Mouse (Mus musculus): ENCODE measurements around the gene Fam196a. TPM values are rescaled to one million over a fixed set of nuclear protein-coding genes. Genes with fewer than 3 reads are reported as not detected.

Gene Fam196a
- polyA plus RNA-seq, 1 experiment from 2014 or later: 1.5 TPM

DNA sequence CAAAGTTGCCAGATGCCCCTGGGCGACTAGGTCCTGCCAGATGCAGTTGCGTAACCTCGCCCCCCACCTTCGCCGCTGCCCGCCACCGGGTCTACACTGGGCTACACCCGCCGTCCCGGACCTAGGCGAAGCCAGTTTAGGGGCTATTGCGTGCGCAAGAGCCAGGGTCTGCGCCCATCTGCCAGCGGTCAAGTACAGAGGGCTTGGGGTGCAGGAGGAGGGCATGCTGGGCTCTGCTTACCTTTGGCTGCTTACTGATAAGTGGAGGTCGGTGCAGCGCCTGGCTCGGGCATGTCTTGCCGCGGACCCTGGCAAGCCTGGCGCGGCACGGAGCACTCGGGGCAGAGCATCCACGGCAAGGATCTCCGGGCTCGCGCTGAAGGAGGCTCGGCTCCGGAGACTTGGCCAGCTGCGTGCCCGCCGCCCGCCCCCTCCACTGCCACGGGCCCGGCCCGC, 731 bp downstream of the Fam196a start:
- Histone ChIP-seq H3K27me3 (replicated peaks; ENCODE audit: control insufficient read depth, insufficient read depth, low read length) (peaks cover 30% of the 10 kb centered on the region), H3K4me2 (peak overlapping the region; percentile 72), H3K4me3 (ENCODE audit: low read depth, low read length) (peak overlapping the region; percentile 48), H3K9ac (ENCODE audit: low read depth, low read length) (no peak overlapping the region), H3K9me3 (ENCODE audit: control insufficient read depth, low read length) (no peaks in the 10 kb centered on the region), H3K4me1 (replicated peaks; ENCODE audit: control insufficient read depth, insufficient read depth, low read length) (no peaks in the 10 kb centered on the region; the same call in 1 of the 2 replicates), H3K36me3 (ENCODE audit: control insufficient read depth, insufficient read depth, low read length) (no peaks in the 10 kb centered on the region), H3K27ac (ENCODE audit: low read depth, low read length) (no peak overlapping the region)
- DNase-seq (ENCODE audit: low spot score) (peak; percentile 33), ATAC-seq (replicated peaks; ENCODE audit: low FRiP score) (no peak)
- WGBS: 3% methylated on average over 33 of the region's 37 CpGs

DNA sequence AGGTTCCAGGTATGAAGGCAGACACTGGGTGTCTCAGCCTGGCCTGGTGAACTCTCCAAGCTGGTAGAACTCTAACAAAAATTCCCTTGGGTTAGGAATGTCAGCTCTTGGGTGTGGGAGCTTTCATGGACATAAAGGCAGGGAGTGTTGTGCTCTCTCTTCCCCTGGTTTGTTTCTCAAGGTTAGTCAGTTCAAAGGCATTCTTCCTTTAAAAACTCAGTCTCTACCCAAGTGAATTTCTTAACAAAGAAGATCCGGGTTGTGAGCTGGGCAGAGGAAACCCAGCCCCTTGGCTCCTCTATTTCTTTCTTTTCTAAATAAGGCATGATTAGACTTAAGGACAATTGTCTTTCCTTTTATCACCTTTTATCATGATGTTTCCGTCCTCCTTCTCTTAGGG, 6.3 kb downstream of the Fam196a start:
- Histone ChIP-seq H3K4me1 (replicated peaks; ENCODE audit: control insufficient read depth, insufficient read depth, low read length) (no peaks in the 10 kb centered on the region), H3K4me3 (ENCODE audit: low read depth, low read length) (no peak overlapping the region), H3K9ac (ENCODE audit: low read depth, low read length) (no peak overlapping the region), H3K27ac (ENCODE audit: low read depth, low read length) (no peak overlapping the region), H3K36me3 (ENCODE audit: control insufficient read depth, insufficient read depth, low read length) (no peaks in the 10 kb centered on the region), H3K27me3 (replicated peaks; ENCODE audit: control insufficient read depth, insufficient read depth, low read length) (peaks cover 7% of the 10 kb centered on the region), H3K9me3 (ENCODE audit: control insufficient read depth, low read length) (no peaks in the 10 kb centered on the region), H3K4me2 (no peak overlapping the region)
- DNase-seq (ENCODE audit: low spot score) (no peak), ATAC-seq (replicated peaks; ENCODE audit: low FRiP score) (no peak)
- WGBS: 71% methylated on average over 2 of the region's 2 CpGs

DNA sequence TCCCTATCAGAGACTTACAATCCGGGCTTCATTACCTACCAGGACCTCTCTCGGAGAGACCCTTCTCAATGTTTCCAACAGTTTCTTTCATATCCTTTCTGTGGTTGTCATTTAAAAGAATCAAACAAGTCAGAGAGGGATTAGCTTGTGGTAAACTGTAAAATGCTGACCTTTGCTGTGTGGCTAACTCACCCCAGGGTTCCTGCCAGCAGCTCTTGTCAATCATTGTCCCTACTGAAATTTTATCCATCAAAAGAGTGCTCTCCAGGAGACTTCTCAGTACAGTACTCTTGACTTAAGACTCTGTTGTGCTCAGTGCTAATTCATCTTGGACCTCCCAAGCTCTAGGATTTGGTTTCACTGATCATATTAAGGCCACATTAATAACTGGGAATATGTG, 36.2 kb downstream of the Fam196a start:
- Histone ChIP-seq H3K27me3 (replicated peaks; ENCODE audit: control insufficient read depth, insufficient read depth, low read length) (no peaks in the 10 kb centered on the region), H3K4me3 (ENCODE audit: low read depth, low read length) (no peak overlapping the region), H3K4me2 (no peak overlapping the region), H3K9ac (ENCODE audit: low read depth, low read length) (no peak overlapping the region), H3K4me1 (replicated peaks; ENCODE audit: control insufficient read depth, insufficient read depth, low read length) (no peaks in the 10 kb centered on the region), H3K9me3 (ENCODE audit: control insufficient read depth, low read length) (no peaks in the 10 kb centered on the region), H3K36me3 (ENCODE audit: control insufficient read depth, insufficient read depth, low read length) (no peaks in the 10 kb centered on the region), H3K27ac (ENCODE audit: low read depth, low read length) (no peak overlapping the region)
- 89% methylated on average over 2 of the region's 2 CpGs for WGBS
- DNase-seq (ENCODE audit: low spot score): no peak
- ATAC-seq (replicated peaks; ENCODE audit: low FRiP score): no peak

DNA sequence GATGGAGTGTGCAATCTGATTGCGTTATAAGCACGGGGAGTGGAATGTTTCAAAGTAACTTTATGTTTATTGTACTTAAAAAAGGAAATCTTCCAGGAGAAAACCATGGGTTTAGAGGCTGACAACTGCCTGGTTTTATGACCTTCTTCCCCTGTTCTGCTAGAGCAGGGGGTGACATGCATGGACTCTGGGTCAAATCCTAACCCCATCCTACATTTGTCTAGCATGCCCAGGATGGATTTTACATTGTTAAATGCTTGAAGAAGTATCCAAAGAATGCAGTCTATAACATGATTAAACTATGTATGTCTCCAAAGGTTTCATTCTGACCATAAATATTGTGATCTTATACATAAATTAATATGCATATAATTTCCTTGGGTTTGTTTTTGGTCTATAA, 38.8 kb downstream of the Fam196a start:
- Histone ChIP-seq H3K9me3 (ENCODE audit: control insufficient read depth, low read length) (no peaks in the 10 kb centered on the region), H3K36me3 (ENCODE audit: control insufficient read depth, insufficient read depth, low read length) (no peaks in the 10 kb centered on the region), H3K4me1 (replicated peaks; ENCODE audit: control insufficient read depth, insufficient read depth, low read length) (no peaks in the 10 kb centered on the region), H3K27me3 (replicated peaks; ENCODE audit: control insufficient read depth, insufficient read depth, low read length) (no peaks in the 10 kb centered on the region), H3K4me3 (ENCODE audit: low read depth, low read length) (no peak overlapping the region), H3K4me2 (no peak overlapping the region), H3K9ac (ENCODE audit: low read depth, low read length) (no peak overlapping the region), H3K27ac (ENCODE audit: low read depth, low read length) (no peak overlapping the region)
- ATAC-seq (replicated peaks; ENCODE audit: low FRiP score) (no peak), DNase-seq (ENCODE audit: low spot score) (no peak)
- WGBS: 81% methylated on average over 2 of the region's 2 CpGs

DNA sequence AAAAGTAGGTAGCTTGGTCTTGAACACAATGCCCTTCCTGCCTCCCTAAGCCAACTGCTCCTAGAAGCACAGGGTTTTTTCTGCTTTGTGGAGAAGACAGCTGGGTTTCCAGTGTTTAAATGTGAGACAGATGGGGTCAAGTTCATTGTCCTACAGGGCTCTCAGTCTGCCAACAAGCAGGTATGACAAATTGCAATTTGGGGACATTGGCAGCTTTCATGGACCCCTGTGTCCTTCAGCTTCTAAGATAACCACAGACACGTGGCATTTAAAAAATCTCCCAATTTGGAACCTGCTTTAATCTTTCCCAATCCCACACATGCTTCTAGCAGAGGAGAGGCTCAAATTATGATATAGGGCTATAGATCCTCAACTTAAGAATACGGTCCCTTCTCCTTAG, 43.6 kb downstream of the Fam196a start:
- no peak overlapping the region for H3K9ac ChIP-seq (ENCODE audit: low read depth, low read length)
- no peaks in the 10 kb centered on the region for H3K9me3 ChIP-seq (ENCODE audit: control insufficient read depth, low read length)
- H3K36me3 ChIP-seq (ENCODE audit: control insufficient read depth, insufficient read depth, low read length): no peaks in the 10 kb centered on the region
- no peaks in the 10 kb centered on the region for H3K27me3 ChIP-seq (replicated peaks; ENCODE audit: control insufficient read depth, insufficient read depth, low read length)
- ATAC-seq (replicated peaks; ENCODE audit: low FRiP score): no peak
- H3K4me3 ChIP-seq (ENCODE audit: low read depth, low read length): no peak overlapping the region
- no peaks in the 10 kb centered on the region for H3K4me1 ChIP-seq (replicated peaks; ENCODE audit: control insufficient read depth, insufficient read depth, low read length)
- 72% methylated on average over 2 of the region's 2 CpGs for WGBS
- no peak for DNase-seq (ENCODE audit: low spot score)
- H3K4me2 ChIP-seq: no peak overlapping the region
- H3K27ac ChIP-seq (ENCODE audit: low read depth, low read length): no peak overlapping the region

DNA sequence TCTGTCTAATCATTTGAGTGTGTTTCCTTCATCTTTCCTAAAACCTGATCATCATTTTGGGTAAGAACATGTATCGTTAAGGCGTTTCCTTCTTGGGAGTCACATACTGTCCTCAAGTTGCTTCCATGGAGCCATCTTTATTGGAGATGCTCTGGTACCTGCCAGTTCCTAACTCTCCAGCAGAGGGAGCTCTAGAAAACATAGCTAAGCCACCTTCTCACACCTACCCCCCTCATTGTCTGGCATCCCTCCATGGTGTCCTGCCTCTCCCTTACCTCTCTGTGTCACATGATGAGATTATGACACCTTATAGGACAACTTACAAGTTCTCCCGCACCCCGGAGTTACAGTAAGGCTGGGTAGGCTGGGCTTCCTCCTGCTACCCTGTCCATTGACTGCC, 45.3 kb downstream of the Fam196a start:
- H3K4me1 ChIP-seq (replicated peaks; ENCODE audit: control insufficient read depth, insufficient read depth, low read length): no peaks in the 10 kb centered on the region
- DNase-seq (ENCODE audit: low spot score) (no peak), ATAC-seq (replicated peaks; ENCODE audit: low FRiP score) (no peak)
- H3K9me3 ChIP-seq (ENCODE audit: control insufficient read depth, low read length): no peaks in the 10 kb centered on the region
- H3K27me3 ChIP-seq (replicated peaks; ENCODE audit: control insufficient read depth, insufficient read depth, low read length): no peaks in the 10 kb centered on the region
- no peak overlapping the region for H3K9ac ChIP-seq (ENCODE audit: low read depth, low read length)
- 88% methylated on average over 4 of the region's 4 CpGs for WGBS
- H3K4me3 ChIP-seq (ENCODE audit: low read depth, low read length): no peak overlapping the region
- H3K27ac ChIP-seq (ENCODE audit: low read depth, low read length): no peak overlapping the region
- no peaks in the 10 kb centered on the region for H3K36me3 ChIP-seq (ENCODE audit: control insufficient read depth, insufficient read depth, low read length)
- H3K4me2 ChIP-seq: no peak overlapping the region

DNA sequence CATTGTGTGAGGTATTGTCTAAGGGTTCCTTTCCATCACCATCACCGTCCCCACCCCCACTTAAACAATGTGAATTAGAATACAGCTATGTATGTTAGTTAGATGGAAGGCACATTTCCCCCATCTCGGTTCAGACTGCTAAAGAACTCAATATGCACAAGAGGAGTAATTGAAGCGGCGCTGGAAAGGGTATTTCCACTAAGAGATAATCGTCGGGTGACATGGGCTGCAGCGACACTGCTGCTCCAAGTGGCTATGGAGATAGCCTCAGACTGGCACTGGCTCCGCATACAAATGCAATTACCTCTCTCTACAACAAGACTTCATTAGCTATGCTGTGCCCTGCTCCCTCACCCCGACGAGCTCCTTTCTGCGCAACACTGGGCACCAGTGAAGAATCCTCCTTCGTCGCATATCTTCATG, 45.8 kb downstream of the Fam196a start:
- Histone ChIP-seq H3K27ac (ENCODE audit: low read depth, low read length) (no peak overlapping the region), H3K4me3 (ENCODE audit: low read depth, low read length) (no peak overlapping the region), H3K4me2 (no peak overlapping the region), H3K36me3 (ENCODE audit: control insufficient read depth, insufficient read depth, low read length) (no peaks in the 10 kb centered on the region), H3K9me3 (ENCODE audit: control insufficient read depth, low read length) (no peaks in the 10 kb centered on the region), H3K27me3 (replicated peaks; ENCODE audit: control insufficient read depth, insufficient read depth, low read length) (no peaks in the 10 kb centered on the region), H3K9ac (ENCODE audit: low read depth, low read length) (no peak overlapping the region), H3K4me1 (replicated peaks; ENCODE audit: control insufficient read depth, insufficient read depth, low read length) (no peaks in the 10 kb centered on the region)
- no peak for ATAC-seq (replicated peaks; ENCODE audit: low FRiP score)
- WGBS: 91% methylated on average over 13 of the region's 13 CpGs
- no peak for DNase-seq (ENCODE audit: low spot score)

DNA sequence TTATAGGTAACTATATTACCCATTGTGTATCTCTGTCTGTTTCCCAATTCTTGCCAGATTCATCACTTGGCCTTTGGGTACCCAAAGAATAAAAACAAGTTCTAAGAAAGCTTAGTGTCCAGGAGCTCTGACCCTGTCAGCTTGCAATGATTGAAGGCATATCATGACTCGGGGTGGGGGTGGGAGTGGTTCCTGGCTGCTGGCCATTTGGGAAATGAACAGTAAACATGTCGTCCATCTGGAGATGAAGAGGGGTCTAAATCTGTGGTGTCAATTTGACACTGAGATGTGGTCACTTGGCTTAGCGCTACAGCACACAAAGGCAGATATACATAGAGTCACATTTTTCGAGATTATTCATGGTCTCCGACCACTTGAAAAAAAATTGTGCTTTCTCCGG, 54.7 kb downstream of the Fam196a start:
- ATAC-seq (replicated peaks; ENCODE audit: low FRiP score) (no peak), DNase-seq (ENCODE audit: low spot score) (no peak)
- no peak overlapping the region for H3K4me2 ChIP-seq
- H3K27me3 ChIP-seq (replicated peaks; ENCODE audit: control insufficient read depth, insufficient read depth, low read length): no peaks in the 10 kb centered on the region
- H3K27ac ChIP-seq (ENCODE audit: low read depth, low read length): no peak overlapping the region
- no peak overlapping the region for H3K9ac ChIP-seq (ENCODE audit: low read depth, low read length)
- no peaks in the 10 kb centered on the region for H3K4me1 ChIP-seq (replicated peaks; ENCODE audit: control insufficient read depth, insufficient read depth, low read length)
- 80% methylated on average over 6 of the region's 6 CpGs for WGBS
- H3K36me3 ChIP-seq (ENCODE audit: control insufficient read depth, insufficient read depth, low read length): no peaks in the 10 kb centered on the region
- H3K4me3 ChIP-seq (ENCODE audit: low read depth, low read length): no peak overlapping the region
- H3K9me3 ChIP-seq (ENCODE audit: control insufficient read depth, low read length): no peaks in the 10 kb centered on the region

DNA sequence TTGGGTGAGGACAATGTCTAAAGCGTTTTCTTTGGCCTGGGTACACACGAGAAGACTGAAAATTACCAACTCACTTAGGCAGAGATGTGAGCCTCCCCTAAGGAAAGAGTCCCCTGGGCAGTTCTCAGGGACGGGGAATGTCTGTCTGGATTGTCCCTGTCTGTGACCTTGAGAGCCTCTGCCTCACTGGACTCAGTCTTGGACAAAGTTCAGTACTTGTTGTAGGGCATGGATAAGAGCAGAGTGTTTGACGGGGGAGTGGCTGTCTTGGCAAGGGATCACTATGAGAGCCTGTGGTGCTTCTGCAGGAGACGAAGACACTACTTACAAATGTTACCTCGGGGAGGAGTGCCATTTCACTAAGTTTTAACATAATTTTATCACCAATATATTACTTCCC, 57.8 kb downstream of the Fam196a start:
- 74% methylated on average over 6 of the region's 6 CpGs for WGBS
- Histone ChIP-seq H3K4me3 (ENCODE audit: low read depth, low read length) (no peak overlapping the region), H3K36me3 (ENCODE audit: control insufficient read depth, insufficient read depth, low read length) (no peaks in the 10 kb centered on the region), H3K9me3 (ENCODE audit: control insufficient read depth, low read length) (no peaks in the 10 kb centered on the region), H3K9ac (ENCODE audit: low read depth, low read length) (no peak overlapping the region), H3K27me3 (replicated peaks; ENCODE audit: control insufficient read depth, insufficient read depth, low read length) (no peaks in the 10 kb centered on the region), H3K4me1 (replicated peaks; ENCODE audit: control insufficient read depth, insufficient read depth, low read length) (no peaks in the 10 kb centered on the region), H3K4me2 (no peak overlapping the region), H3K27ac (ENCODE audit: low read depth, low read length) (no peak overlapping the region)
- DNase-seq (ENCODE audit: low spot score) (no peak), ATAC-seq (replicated peaks; ENCODE audit: low FRiP score) (no peak)
